Mouse (Mus musculus) gastrocnemius, adult 2 months (tissue): ENCODE data around the gene Smo. TPM values are rescaled to one million over a fixed set of nuclear protein-coding genes. Genes with fewer than 3 reads are reported as not detected.

Experiments
- DNase-seq: peaks from one replicate; pipeline ENCODE4 v3.0.0; 2022
- H3K27ac ChIP-seq: fragments of 200-600 bp; 2 replicates; pipeline ENCODE4 v1.8.1; 2022; ENCODE audit warnings: mild to moderate bottlenecking
- H3K4me3 ChIP-seq: fragments of 200-600 bp; 2 replicates; pipeline ENCODE4 v1.8.1; 2022; ENCODE audit warnings: mild to moderate bottlenecking, moderate library complexity
- CTCF ChIP-seq: fragments of 200-600 bp; IDR thresholded peaks from 2 replicates; pipeline ENCODE4 v1.8.1; 2022; ENCODE audit warnings: antibody characterized with exemption, mild to moderate bottlenecking, moderate library complexity
- intact Hi-C: fragments of 180-260 bp; cut with DNase I; formaldehyde crosslinking; loops from one replicate; pipeline ENCODE4 v1.15.1; 2025
- total RNA-seq, 2 experiments: library from RNA; stranded (reverse); gene quantifications; 2 replicates each; pipeline ENCODE4 v1.2.3; 2021

Smo gene
- total RNA-seq, 2 experiments from 2014 or later = 2.8 to 5.0 TPM

DNA sequence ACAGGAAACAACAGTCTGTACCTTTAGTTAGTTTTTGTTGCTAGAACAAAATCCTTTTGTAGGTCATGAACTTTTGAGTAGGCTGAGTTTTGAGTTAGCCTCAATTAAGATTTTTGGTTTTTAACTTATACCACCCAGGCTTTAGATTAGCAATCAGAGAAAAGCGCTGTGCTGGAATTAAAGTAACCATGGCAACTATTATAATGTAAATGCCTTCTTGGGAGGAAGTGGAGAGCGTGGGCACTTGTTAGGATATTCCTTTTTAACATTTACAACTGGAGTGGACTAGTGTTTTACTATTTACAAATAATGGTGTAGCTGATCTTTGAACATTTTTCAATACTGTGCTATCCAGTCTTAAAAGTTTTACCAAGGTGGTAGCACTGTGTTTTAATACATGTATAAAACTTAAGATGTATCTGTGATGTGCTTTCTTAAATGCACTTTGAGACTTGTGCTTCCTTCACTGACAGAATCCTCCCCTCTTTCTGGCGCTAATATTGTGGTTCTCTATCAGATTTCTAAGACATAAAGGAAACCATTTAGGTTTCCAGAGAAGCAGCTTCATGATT lies 53.6 kb downstream of the Smo start:
- Histone ChIP-seq H3K27ac (no peak overlapping the region), H3K4me3 (no peak overlapping the region)
- no peak for DNase-seq
- intact Hi-C loops = no loop called here
- TF ChIP-seq CTCF = no peak

DNA sequence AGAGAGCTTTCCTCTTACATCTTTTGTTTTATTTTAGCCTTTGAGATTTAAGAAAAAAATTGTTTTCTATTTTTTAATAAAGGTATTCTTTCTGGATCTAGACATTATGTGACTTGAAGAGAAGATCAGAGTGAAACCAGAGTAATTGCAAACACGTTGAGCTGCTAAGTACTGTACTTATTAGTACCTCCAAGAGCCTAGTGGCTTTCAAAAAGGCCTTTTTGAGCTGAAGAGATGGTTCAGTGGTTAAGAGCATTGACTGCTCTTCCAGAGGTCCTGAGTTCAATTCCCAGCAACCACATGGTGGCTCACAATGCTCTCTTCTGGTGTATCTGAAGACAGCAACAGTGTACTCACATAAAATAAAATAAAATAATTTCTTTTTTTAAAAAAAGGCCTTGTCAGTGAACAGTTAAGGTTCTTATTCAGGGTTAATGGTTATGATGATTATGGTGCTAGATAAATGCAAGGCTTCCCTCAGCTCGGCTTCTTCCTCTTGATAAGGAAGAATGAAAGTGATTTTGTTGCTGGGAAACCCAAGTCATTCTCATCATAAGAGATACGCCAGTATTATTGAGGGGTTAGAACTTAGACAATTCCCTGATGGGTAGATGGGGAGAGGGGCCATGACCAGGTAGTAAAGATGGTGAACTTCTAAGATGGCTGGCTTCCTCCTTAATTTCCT lies 54.9 kb downstream of the Smo start:
- DNase-seq = no peak
- H3K27ac ChIP-seq = no peak overlapping the region
- H3K4me3 ChIP-seq = no peak overlapping the region
- intact Hi-C loops = no loop called here
- TF ChIP-seq CTCF = no peak

DNA sequence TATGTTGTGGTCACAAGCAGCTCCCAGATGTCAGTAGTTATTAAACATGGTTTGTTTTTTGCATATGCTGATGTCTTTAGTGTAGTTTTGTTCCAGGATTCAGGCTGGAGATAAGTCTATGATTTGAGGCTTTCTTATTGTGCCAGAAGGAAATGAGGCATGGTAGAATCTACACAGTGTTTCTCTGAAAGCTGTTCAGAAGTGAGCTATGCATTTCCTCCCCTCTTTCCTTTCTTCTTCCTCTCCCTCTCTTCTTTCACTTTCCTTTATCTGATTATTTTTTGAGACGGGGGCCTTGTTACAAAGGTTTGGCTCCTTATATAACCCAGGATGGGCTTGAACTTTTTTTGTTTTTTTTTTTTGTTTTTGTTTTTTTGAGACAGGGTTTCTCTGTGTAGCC lies 58.2 kb downstream of the Smo start:
- no peak for DNase-seq
- Histone ChIP-seq H3K27ac (no peak overlapping the region), H3K4me3 (no peak overlapping the region)
- TF ChIP-seq CTCF = no peak
- intact Hi-C loops = no loop called here

DNA sequence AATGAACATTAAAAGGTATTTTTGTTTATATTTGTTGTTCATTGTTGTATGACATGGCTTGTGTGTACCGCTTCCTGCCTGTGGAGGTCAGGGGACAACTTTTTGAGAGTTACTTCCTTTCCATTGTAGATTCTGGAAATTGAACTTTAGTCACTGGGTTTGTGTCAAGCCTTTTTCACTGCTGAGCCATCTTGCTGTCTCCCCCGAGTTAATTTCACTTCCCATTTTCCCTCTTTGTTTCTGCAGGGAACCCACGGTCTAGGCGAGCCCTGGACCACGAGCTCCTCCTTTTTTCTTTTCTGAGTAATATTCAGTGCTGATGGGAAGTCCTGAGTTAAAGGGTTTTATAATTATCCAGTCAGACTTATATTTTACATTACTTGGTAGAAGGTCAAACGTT lies 59.3 kb downstream of the Smo start:
- intact Hi-C loops = no loop called here
- DNase-seq = no peak
- H3K27ac ChIP-seq = no peak overlapping the region
- TF ChIP-seq CTCF = no peak
- no peak overlapping the region for H3K4me3 ChIP-seq

DNA sequence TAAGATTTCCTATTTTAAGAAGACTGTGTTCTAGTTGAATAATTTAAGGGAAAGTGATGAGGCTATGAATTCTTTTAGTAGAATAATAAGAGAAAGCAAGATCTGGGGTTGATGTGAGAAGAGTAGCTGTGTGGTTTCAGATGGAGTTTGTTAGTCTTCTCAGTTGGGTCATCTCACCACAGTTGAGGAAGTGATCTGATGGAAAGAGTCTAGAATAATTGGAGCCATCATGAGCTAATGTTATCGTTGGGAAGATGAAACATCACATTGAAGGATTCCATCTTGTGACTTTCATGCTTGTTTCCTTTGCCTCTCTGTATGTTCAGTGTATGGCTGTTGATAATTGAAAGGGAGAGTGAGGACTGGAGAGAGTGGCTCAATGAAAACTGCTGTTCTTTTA lies 67.7 kb downstream of the Smo start:
- intact Hi-C loops = no loop called here
- no peak for TF ChIP-seq CTCF

DNA sequence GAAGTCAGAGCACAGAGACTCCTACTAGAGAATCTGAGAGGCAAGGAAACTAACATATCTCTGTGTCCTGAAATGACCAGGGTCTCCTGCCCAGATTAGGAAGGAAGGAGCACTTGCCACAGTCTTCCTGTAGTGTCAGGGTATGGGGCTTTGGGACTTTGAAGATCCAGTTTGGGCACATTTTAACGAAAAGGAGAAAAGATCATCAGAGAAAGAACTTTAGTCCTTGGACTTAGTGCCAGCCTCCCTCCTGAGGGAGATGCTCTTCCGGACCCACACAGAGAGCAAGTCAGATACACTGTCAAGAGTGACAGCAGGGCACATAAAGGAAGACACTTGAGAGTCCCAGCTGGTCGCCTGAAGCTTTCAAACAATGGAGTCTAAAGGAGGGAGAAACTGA lies 68.7 kb downstream of the Smo start:
- Histone ChIP-seq H3K4me3 (no peak overlapping the region), H3K27ac (no peak overlapping the region)
- no peak for DNase-seq
- no peak for TF ChIP-seq CTCF
- intact Hi-C loops = no loop called here

More for the DNA sequence above, 67.7 kb downstream of the Smo start:
- Histone ChIP-seq H3K4me3 (no peak overlapping the region), H3K27ac (no peak overlapping the region)
- no peak for DNase-seq

DNA sequence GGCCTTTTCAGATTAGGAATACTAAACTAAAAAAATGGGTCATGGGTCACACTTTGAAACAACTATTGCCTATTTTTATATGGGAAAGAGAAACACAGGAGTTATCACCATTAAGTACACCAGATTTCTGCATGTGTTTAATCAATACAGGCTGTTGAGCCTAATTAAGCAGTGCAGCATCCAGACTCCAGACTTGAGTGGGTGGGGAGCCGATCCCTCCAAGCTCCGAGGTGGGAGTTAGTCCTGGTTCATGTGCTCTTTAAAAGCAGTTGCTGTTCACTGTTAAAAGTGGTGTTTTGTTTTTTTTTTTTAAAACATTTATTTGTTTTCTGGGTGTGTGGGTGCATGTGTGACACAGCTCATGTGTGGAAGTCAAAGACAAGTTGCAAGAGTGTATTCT lies 70.1 kb downstream of the Smo start:
- H3K27ac ChIP-seq = no peak overlapping the region
- DNase-seq = no peak
- intact Hi-C loops = no loop called here

More for the DNA sequence above, 70.1 kb downstream of the Smo start:
- no peak overlapping the region for H3K4me3 ChIP-seq
- no peak for TF ChIP-seq CTCF

Other genes starting within 250 kb of the Smo start
- gene Kcp, start 227.6 kb upstream of the Smo start, total RNA-seq = 1 to 10 TPM; 3.8 to 4.0 TPM
- 1 to 10 TPM; 1.1 to 3.8 TPM for gene Irf5, start 208.9 kb upstream of the Smo start, total RNA-seq
- gene Tnpo3, start 125.6 kb upstream of the Smo start, total RNA-seq = 10 to 100 TPM; 34.4 to 40.6 TPM
- gene Tspan33, start 41.3 kb upstream of the Smo start, total RNA-seq = 1 to 10 TPM; 1.9 to 2.8 TPM
- 10 to 100 TPM; 14.7 to 20.3 TPM for gene Ahcyl2, start 32.5 kb downstream of the Smo start, total RNA-seq
- gene Strip2, start 181.5 kb downstream of the Smo start, total RNA-seq = under 1 TPM; 0.78 to 0.87 TPM